Mouse (Mus musculus) heart, postnatal 14 days (tissue): ENCODE measurements around the gene Dad1. TPM values are rescaled to one million over a fixed set of nuclear protein-coding genes. Genes with fewer than 3 reads are reported as not detected.

Experiments used
- DNase-seq, 2 experiments: peaks; one replicate each; pipeline ENCODE4 v3.0.0; 2021 to 2022
- intact Hi-C: fragments of 180-260 bp; cut with DNase I; formaldehyde crosslinking; loops from one replicate; pipeline ENCODE4 v1.15.1; 2025
- total RNA-seq, 2 experiments: library from RNA; stranded (reverse); gene quantifications; 2 replicates each; pipeline ENCODE4 v1.2.3; 2021

Gene Dad1
- total RNA-seq, 2 experiments from 2014 or later: 104 TPM

DNA sequence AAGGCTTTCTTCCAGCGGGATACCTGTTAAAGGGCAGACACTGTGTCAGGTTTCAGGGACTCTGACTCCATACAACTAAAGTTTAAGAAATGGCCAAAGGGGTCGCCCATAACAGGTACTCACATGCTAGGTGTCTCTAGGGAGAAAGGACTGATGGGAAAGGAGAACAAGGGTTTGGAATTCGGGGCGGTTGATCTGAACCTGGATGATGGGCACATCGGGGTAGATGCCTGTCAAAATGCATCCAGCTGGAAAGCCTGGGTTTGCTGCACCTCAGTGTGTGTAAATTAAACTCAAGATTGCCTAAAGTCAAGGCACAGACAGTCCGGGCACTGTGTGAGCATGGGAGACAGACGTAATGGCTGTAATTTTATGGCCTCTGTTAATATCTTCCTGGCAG, 25.4 kb downstream of the Dad1 start:
- intact Hi-C loops: loop anchor here (1.0 to 5.0 kb wide), 4 partner anchors 221 to 414 kb away; partner anchors contain the start of gene Ajuba
- DNase-seq: no peak

DNA sequence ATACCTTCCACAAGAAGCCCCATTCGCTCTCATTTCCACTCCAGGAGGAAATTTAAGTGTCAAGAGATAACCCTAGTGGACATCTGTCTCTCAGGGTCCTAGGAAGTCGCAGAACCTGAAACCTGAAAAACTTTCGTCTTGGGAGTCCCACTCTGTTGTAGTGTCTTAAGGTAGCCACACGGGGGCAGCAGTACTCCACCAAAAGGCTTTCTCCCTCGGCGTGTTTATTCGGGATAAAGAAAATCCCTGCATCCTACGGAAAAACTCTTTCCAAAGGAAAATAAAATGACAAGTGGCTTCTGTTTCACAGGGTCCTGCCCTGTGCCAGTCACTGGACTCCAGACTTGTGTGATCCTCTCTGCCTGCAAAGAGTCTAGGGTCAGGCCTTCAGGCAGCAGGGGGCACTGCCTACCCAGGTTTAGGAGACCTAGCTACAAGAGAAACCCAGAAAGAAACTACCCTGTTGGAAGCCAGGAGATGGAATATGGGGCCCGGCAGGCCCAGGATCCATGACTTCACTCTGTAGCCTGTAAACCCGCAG, 25.9 kb downstream of the Dad1 start:
- DNase-seq: peak; percentile 73 to 81
- intact Hi-C loops: loop anchor here (1.0 to 5.0 kb wide), 5 partner anchors 163 to 415 kb away; partner anchors contain the start of gene Ajuba

DNA sequence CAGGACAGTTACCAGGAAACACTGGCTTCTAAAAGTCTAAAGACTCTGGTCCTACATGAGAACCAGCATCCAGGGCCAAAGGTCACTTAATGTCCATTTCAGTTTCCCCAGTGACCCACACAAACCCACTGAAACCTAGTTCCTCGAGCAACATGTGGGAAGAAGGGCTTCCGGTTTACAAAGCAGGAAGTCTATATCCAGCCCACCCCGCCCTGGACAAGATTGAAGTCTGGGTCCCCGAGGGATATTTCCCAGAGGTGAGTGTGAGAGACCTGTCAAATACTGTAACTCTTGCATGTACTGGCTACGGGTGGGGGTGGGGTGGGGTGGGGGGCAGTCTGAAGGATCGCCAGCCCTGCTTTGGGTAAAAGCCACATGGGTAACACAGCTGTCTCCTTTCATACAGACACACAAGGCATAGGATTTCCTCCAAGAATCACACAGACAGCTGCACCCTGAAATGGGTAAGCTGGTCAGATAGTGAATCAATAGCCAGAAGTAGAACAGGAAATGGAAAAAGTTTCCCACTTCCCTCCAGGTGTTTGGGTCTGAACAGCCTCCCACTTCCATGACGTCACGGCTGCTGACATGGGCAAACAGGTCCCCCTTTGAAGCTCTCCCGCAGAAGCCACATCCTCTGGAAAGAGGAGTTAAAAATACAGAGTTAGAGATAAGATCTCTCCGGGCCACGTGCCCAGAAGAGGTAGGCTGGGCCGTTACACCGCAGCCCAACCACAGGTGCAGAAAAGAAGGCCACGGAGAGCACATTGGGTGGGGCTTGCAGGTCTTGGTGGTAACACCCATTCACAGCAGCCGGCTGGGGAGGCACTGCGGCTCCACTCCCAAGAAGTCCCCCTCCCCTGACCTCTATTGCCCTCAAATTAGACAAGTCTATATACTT, 26.7 kb downstream of the Dad1 start:
- peak; percentile 48 to 64 for DNase-seq
- intact Hi-C loops: loop anchor here (2.0 to 5.0 kb wide), 2 partner anchors 162 to 350 kb away; partner anchors contain the start of gene Ajuba

DNA sequence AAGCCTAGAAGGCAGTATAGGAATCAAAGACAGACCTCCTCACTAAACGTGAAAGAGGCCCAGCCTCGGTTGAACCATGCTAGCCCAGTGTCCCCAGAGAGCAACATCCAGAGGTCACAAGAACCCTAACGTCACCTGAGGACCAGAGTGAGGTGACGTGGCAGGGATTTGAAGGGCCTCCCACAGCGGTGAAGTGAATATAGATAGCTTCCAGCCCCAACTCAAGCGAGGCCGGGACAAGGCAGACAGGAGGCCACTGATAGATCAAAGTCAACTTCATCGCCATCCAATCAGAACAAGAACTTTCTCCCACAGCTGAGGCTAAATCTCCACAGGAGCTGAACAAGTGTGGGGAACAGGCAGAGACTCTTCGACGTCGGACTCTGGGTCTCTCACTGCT, 28.2 kb downstream of the Dad1 start:
- no peak for DNase-seq
- intact Hi-C loops: loop anchor here (2.0 to 5.0 kb wide), 2 partner anchors 161 to 352 kb away; partner anchors contain the start of gene Ajuba

DNA sequence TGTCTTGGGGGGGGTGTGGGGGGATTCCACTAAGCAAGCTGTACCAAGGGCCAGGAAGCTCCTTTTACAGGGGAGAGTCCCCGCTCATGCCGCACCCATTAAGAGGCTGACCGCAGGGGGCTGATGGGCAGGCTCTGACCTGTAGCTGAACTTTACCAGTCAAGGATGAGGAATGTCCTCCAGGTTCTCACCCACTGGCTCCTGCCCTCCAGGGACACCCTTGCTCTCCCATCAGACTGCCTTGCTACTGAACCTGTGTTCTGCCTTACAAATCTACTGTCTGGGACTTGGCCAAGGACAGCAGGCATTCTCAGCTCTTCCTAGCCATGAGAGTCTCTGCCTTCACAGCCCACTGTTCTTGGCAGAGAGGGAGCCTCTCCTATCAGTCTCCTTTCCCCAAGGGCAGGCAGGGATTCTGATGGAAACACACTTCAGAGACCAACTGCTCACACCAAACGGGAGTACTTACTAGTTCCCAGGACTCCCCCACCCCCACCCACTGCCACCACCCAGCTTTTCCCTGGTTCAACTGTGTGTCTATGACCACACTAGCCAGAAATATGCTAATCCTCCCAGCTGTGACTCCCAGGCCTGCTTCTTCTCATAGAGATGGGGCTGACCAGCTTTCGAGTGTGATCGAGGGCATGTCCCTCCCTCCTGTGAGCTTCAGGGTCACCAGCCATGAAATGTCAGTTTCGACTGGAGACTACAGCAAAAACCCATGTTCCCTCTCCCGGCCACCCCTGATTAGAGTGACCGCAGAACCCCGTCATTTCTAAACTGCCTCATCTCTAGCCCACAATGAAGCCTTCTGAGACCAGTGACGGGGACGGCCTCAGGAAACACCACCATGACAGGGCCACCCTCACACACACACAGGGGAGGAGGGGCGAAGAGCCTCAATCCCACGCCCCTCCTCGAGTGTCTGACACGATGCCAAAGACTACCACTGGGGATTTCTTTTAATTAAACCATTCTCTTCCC, 29.1 kb downstream of the Dad1 start:
- intact Hi-C loops: loop anchor here (5.0 kb wide), 1 partner anchor 353 kb away; the partner anchor contains the start of gene Ajuba
- DNase-seq: peak in 1 of 2 experiments; percentile 32

DNA sequence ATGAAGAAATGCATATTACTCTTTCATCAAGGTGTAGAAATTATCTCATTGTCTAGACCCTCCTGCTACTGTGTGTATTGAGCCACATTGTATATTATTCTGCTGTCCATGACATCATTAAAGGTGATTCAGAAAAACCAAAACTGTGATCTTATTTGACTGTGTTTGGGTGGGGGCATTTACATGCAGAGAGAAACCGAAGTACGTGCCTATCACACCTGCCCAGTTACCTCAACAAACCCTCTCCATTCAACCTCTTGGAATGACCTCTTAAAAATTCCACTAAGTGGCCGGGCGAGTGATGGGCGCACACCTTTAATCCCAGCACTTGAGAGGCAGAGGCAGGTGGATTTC, 29.9 kb downstream of the Dad1 start:
- DNase-seq: no peak
- intact Hi-C loops: no loop called here

DNA sequence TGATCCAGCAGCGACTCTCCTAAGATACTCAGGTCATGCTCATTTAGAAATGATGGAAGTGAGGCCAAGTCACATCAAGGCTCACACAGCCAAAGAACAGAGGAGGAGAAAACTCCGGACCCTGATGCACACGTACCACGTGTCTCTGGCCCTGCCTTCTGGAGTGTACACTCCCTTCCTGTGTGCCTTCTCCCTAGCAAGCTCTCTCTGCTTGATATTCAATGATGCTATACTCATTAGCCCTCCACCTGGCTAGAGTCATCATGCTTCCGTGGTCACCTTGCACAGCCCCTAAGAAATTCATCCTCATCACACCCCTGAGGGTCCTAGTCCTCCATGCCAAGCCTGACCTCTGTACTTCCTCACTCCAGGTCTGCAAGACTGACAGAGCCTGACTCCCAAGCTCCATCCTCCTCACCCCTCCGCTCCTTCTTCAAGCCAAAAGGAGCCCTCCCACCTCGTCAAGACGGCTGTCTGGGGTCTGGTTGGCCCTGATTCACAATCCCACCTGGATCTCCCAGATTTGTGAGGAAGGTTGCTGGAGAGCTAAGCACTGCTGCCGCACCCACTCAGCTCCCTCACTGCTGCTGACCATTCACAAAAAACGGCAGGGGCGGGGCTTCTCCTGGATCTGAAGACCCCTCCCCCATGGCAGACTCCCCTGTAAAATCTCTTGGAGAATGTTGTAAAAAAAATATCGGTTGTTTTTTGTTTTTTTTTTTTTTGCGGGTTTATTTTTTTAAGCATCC, 30.4 kb downstream of the Dad1 start:
- no peak for DNase-seq
- intact Hi-C loops: no loop called here

DNA sequence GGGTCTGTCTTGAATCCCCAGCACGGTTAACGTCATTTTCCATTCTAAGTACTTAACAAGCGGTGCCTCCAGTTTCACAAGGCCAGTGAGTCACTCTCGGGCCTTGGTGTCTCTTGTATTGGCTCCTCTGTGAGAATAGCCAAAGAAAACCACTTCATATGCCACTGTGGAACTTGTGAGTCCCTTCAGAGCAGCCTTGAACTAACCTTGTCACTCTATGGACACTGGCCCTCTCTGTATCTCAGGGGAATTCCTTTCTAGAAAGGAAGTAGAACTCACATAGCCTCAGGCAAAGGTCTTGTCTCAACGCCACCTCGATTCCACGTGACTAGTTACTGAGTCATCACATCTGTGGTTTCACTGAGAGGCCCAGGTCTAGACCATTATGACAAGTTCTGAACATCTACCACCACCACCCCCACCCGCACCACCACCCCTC, 31.6 kb downstream of the Dad1 start:
- DNase-seq: no peak
- intact Hi-C loops: no loop called here

DNA sequence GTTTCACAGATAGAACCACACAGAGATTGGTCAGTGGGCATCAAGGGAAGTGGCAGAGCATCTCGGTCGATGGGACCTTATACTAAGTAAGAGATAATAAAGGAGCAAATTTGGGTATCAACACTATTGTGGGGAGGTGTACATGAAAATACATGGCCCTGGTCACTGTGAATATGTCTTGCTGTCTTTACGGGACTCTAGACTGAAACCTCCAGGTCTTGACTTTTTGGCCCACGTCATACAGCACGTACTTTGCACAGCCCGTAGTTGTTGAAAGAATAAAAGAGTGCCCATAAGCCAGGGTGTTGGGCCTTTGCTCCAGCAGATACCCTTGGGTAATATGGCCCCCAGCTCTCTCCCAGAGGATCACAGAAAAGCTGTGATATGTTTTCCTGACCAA, 32.3 kb downstream of the Dad1 start:
- intact Hi-C loops: no loop called here

DNA sequence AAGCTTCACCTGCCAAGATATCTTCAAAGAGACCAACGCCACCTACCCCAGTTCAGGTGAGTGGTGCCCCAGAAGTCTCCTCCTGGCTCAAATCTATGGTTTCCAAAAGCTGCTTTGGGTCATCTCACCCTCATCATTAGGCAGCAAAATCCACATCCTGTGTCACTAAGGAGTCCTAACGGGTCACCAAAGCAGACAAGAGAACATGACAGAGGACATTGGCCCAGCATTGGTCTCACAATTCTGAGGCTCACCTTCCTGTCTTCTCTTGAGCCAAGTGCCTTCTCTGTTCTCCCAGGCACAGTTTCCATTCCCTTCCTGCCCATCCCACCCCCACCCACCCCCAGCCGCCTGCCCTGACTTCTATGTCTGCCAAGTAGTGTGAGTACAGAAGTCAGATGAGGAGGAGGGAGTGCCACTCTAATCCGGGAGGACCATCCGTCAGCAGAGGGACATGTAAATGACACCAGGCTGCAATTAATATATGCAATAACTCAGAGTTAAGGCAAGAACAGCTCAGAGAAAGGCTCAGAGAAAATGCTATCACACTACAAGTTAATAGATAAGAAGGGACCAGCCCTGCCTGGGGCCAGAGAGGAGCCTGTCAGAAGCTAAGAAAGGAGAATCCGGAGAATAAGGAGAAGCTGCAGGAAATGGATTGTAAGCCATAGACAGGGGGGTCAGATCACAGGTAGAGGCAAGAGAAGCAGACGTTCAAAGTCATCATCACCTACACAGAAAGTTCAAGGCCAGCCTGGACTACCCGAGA, 33.0 kb downstream of the Dad1 start:
- DNase-seq: no peak
- intact Hi-C loops: no loop called here

More for the DNA sequence above, 32.3 kb downstream of the Dad1 start:
- no peak for DNase-seq

DNA sequence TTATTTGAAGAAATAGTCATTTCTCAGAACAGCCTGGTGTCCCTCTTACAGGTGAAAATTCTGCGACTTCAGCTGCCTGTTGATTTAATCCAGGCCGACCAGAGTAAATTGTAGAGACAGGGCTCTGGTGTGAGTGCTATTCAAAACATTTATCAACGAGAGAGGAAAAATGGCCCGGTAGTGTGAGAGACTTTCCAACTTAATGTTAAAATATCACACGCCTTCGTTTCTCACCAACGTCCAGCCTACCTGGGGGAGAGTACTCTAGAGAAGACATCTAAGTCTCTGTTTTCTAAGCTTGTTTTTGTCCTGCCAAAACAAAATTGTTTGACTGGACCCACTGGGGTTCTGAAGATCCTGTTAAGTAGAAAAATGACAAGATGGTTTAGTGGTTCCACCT, 34.1 kb downstream of the Dad1 start:
- intact Hi-C loops: no loop called here
- no peak for DNase-seq

DNA sequence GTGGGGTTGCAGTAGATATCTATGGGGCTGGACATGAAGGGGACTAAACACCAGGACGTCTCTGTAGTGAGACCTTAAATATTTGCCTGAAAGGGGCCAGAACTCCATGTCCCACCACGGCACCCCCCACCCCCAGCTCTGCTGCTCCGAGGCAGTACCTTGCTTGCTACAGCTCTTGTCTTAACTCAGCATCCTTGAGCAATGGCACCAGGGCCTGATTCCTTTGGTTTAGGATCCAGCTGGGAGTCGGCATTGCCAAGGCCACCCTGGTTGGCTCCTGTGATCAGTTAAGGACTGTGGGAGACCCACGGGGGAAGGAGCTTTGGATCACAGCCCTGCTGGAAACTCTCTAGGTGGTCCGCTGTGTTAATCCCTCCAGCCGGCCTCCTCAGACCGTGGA, 34.6 kb downstream of the Dad1 start:
- intact Hi-C loops: no loop called here
- DNase-seq: no peak

DNA sequence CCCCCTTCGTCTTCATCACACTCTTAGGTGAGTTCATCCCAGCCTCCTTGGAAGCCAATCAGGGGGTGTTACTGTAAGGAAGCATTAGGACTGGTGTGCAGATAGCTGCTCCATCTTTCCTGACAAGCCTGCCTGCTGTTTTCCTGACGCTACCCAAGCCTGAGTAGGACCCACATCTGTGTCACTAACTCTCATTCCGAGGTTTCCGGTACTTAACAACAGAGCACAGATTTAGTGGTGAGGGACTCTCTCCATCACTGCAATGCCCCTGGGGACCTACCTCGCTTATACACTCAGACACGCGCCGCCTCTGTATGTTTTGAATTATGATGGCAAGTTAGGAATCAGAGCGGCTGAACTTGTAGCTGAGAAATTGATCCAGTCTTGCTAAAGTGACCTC, 35.2 kb downstream of the Dad1 start:
- no peak for DNase-seq
- intact Hi-C loops: no loop called here

DNA sequence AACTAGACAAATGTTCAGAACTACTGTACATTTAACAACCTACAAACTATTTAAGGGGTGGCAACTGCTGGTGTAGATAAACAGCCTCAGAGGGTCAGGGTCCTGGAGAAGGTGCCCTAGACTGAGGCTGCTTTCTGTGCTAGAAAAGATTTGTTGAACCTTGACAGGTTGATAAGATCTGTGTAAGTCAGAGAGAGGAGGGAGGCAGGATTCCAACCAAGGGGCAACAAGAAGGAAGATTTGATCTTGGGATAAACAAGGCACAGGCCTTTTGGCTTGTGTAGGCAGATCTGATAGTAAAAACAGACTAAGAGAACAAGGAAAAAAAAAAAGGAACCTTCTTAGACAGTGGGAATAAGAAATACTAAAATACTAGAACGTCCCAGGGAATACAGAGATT, 35.7 kb downstream of the Dad1 start:
- DNase-seq: no peak
- intact Hi-C loops: no loop called here

DNA sequence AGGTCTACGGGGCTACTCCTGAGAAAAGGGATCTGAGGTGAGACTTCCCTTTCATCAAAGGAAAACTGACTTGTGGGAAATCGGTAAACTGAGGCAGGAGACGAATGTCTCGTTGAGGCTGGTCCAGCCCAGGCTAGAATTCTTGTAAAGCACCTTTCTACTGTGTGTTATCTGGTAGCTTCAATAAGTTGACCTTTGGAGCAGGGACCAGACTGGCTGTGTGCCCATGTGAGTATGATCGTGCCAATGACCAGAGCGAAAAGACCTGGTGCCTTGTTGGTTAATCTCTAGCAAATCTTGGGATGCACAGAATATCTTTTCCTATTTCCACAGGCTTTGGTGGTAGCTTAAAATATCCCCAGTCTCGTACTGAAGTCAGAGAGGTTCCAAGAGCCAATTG, 37.8 kb downstream of the Dad1 start:
- intact Hi-C loops: no loop called here
- DNase-seq: no peak

DNA sequence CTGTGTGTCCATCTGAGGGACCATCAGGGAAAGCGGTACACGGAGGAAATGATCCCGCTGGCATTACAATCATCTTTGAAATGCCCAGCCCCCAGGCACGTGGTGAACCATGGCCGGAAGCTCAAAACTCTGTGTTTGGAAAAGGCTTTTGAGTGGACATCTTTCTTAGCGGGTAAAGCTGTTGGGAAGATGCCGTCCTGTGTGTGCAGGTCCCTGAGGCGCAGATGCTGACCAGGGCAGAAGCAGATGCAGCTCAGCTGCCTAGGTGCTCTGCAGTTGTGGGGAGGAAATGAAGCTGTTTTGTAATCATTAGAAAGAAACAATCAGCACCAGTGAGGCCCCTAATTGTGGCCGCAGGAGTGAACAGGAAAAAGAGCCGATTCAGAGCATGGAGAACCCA, 39.0 kb downstream of the Dad1 start:
- no peak for DNase-seq
- intact Hi-C loops: no loop called here

DNA sequence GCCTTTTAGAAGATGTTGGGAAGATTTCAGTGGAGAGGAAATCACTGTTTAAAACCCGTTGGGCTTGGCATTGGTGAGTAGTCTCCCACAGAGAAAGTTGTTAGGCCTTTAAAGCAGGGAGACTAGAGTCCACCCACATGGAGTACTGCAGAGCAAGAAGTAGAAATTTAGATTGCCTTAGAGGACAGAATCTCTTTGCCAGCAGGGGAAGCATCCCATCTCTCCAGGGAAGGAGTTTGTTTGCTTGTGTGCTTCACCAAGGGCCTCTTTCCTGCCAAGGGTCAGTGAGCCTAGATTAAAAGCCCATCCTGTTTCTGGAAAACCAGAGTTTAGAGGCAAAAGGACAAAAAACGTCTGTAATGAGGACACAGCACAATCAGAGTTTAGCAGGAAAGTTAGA, 39.4 kb downstream of the Dad1 start:
- DNase-seq: no peak
- intact Hi-C loops: no loop called here

DNA sequence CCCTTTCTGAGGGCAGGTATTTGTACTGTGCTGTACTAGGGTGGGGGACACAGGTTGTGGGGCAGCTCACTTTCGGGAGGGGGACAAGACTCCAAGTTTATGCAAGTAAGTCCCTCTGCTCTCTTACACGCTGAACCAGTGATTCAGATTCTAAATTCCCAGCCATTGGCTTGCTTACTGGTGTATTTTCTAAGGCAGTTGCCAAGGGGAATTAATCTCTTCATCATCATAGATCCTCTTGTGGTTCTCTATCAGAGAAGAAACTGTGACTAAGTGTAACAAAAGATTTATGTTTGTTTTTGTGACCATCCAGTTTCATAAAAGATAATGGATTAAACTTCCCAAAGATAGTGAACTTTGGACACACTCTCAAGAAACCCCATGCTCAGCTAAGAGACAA, 40.2 kb downstream of the Dad1 start:
- DNase-seq: no peak
- intact Hi-C loops: no loop called here

DNA sequence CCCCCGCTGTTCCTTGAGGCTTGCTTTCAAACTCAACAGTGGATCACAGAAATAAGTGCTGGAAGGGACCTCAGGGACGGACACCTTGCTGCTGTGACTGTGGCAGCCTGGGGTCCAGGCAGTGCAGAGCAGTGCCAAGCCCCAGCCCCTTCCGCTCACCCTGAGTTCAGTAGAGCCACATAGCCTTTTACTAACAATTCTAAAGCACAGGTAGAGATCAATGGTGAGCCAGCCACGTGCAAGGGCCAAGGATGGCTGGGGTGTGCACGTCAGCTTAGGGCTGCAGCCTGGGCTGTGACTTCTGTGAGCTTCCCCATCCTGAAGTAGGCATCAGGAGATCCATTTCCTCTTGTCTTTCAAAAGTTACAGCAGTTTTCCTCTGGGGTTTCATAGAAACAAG, 42.1 kb downstream of the Dad1 start:
- DNase-seq: no peak
- intact Hi-C loops: no loop called here
